Mouse (Mus musculus): ENCODE data around the gene Rnf157. TPM values are rescaled to one million over a fixed set of nuclear protein-coding genes. Genes with fewer than 3 reads are reported as not detected.
A peak's percentile ranks its signal among the peaks of the same experiment; 100 is the strongest.
"Not testable (repeated sequence)": the region's sequence is repeated elsewhere in the genome, so short reads cannot be mapped to it uniquely, and the experiment has no call there.

The Rnf157 gene
- polyA plus RNA-seq, 1 experiment = 2.3 TPM

DNA sequence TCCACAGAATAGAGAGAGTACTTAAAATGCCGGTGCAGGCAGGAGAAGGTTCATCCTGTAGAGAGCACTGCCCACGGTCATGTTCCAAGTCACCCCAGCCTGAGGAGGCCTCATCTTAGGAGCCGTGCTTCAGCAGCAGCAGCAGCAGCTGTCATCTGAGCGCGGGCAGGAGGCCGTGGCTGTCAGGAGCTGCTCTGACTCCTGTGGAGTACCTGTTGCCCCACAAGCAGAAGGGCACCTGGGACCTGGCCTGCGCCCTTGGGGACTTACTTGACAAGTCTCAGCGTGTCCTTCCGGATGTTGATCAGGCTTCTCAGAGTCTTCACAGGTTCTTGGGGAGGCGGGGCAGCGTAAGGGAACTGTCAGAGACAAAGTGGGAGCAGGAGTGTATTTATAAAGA is 50.8 kb downstream of the Rnf157 start:
- Histone ChIP-seq H3K36me3 (ENCODE audit: control insufficient read depth, insufficient read depth, low read length) (no peaks in the 10 kb centered on the region), H3K4me3 (ENCODE audit: low read depth, low read length) (no peak overlapping the region), H3K4me1 (ENCODE audit: control insufficient read depth, insufficient read depth, insufficient read length, low read length) (peaks cover 2% of the 10 kb centered on the region; the same call in 1 of the 2 replicates), H3K27ac (ENCODE audit: insufficient read depth, low read depth, low read length) (no peak overlapping the region), H3K27me3 (ENCODE audit: control insufficient read depth, insufficient read depth, low read length) (no peaks in the 10 kb centered on the region)
- no peak for TF ChIP-seq POLR2A (IDR thresholded peaks at IDR 0.05; ENCODE audit: low read depth, low read length)
- TF ChIP-seq CTCF (IDR thresholded peaks at IDR 0.05; ENCODE audit: extremely low read depth, insufficient read length, insufficient replicate concordance, low read depth, low read length) = no peak
- WGBS = 83% methylated on average over 11 of the region's 11 CpGs

- not testable (repeated sequence) for H3K4me3 ChIP-seq (ENCODE audit: low read depth, low read length); H3K27me3 ChIP-seq (ENCODE audit: control insufficient read depth, insufficient read depth, low read length); H3K4me1 ChIP-seq (ENCODE audit: control insufficient read depth, insufficient read depth, insufficient read length, low read length); H3K27ac ChIP-seq (ENCODE audit: insufficient read depth, low read depth, low read length); H3K36me3 ChIP-seq (ENCODE audit: control insufficient read depth, insufficient read depth, low read length)
- 100% methylated on average over 5 of the region's 5 CpGs for WGBS
Measured at GRCm38 (mm10) chr11:116360915-116361314, 51.9 kb downstream of the Rnf157 start.

GRCm38 (mm10) chr11:116359652-116360051 is 53.2 kb downstream of the Rnf157 start:
- H3K4me3 ChIP-seq (ENCODE audit: low read depth, low read length) = no peak overlapping the region

GRCm38 (mm10) chr11:116358926-116359637 is 53.8 kb downstream of the Rnf157 start:
- TF ChIP-seq CTCF (IDR thresholded peaks at IDR 0.05; ENCODE audit: extremely low read depth, insufficient read length, insufficient replicate concordance, low read depth, low read length) = no peak
- no peak for TF ChIP-seq POLR2A (IDR thresholded peaks at IDR 0.05; ENCODE audit: low read depth, low read length)
- 66% methylated on average over 15 of the region's 15 CpGs for WGBS

More at GRCm38 (mm10) chr11:116359652-116360051, 53.2 kb downstream of the Rnf157 start:
- Histone ChIP-seq H3K4me1 (ENCODE audit: control insufficient read depth, insufficient read depth, insufficient read length, low read length) (no peaks in the 10 kb centered on the region), H3K27me3 (ENCODE audit: control insufficient read depth, insufficient read depth, low read length) (no peaks in the 10 kb centered on the region), H3K27ac (ENCODE audit: insufficient read depth, low read depth, low read length) (no peak overlapping the region), H3K36me3 (ENCODE audit: control insufficient read depth, insufficient read depth, low read length) (peaks cover 2% of the 10 kb centered on the region; the same call in 1 of the 2 replicates)
- TF ChIP-seq POLR2A (IDR thresholded peaks at IDR 0.05; ENCODE audit: low read depth, low read length) (no peak), CTCF (IDR thresholded peaks at IDR 0.05; ENCODE audit: extremely low read depth, insufficient read length, insufficient replicate concordance, low read depth, low read length) (no peak)
- WGBS = 82% methylated on average over 12 of the region's 12 CpGs

GRCm38 (mm10) chr11:116354521-116354920 is 58.3 kb downstream of the Rnf157 start:
- Histone ChIP-seq H3K36me3 (ENCODE audit: control insufficient read depth, insufficient read depth, low read length) (peaks cover 2% of the 10 kb centered on the region; the same call in 1 of the 2 replicates), H3K27ac (ENCODE audit: insufficient read depth, low read depth, low read length) (no peak overlapping the region), H3K27me3 (ENCODE audit: control insufficient read depth, insufficient read depth, low read length) (no peaks in the 10 kb centered on the region), H3K4me1 (ENCODE audit: control insufficient read depth, insufficient read depth, insufficient read length, low read length) (peaks cover 10% of the 10 kb centered on the region), H3K4me3 (ENCODE audit: low read depth, low read length) (no peak overlapping the region)
- 71% methylated on average over 17 of the region's 17 CpGs for WGBS
- TF ChIP-seq POLR2A (IDR thresholded peaks at IDR 0.05; ENCODE audit: low read depth, low read length) (no peak), CTCF (IDR thresholded peaks at IDR 0.05; ENCODE audit: extremely low read depth, insufficient read length, insufficient replicate concordance, low read depth, low read length) (no peak)

More at GRCm38 (mm10) chr11:116358926-116359637, 53.8 kb downstream of the Rnf157 start:
- Histone ChIP-seq H3K4me3 (ENCODE audit: low read depth, low read length) (no peak overlapping the region), H3K36me3 (ENCODE audit: control insufficient read depth, insufficient read depth, low read length) (peaks cover 2% of the 10 kb centered on the region; the same call in 1 of the 2 replicates), H3K27ac (ENCODE audit: insufficient read depth, low read depth, low read length) (no peak overlapping the region), H3K4me1 (ENCODE audit: control insufficient read depth, insufficient read depth, insufficient read length, low read length) (no peaks in the 10 kb centered on the region; the same call in 1 of the 2 replicates), H3K27me3 (ENCODE audit: control insufficient read depth, insufficient read depth, low read length) (no peaks in the 10 kb centered on the region)

DNA sequence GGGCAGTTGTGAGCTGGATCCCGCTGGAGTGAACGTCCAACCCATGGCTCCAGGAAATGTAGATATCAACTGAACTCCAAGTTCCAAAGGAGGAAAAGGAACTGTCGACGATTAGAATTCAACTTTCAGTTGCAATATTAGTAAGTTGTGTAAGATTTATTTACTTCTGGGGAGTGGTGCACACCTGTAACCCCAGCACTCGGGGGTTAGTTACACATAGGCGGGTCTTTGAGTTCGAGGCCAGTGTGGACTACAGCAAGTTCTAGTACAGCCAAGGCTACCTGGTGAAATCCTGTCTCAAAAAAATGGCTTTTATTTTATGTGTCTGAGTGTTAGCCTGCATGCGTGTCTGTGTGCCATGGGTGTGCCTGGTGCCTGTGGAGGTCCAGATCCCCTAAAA is 59.3 kb downstream of the Rnf157 start:
- Histone ChIP-seq H3K36me3 (ENCODE audit: control insufficient read depth, insufficient read depth, low read length) (peaks cover 2% of the 10 kb centered on the region; the same call in 1 of the 2 replicates), H3K4me1 (ENCODE audit: control insufficient read depth, insufficient read depth, insufficient read length, low read length) (peaks cover 10% of the 10 kb centered on the region), H3K27me3 (ENCODE audit: control insufficient read depth, insufficient read depth, low read length) (no peaks in the 10 kb centered on the region), H3K27ac (ENCODE audit: insufficient read depth, low read depth, low read length) (peak overlapping the region; percentile 29; the same call in 1 of the 2 replicates), H3K4me3 (ENCODE audit: low read depth, low read length) (no peak overlapping the region)
- 38% methylated on average over 8 of the region's 8 CpGs for WGBS
- TF ChIP-seq CTCF (IDR thresholded peaks at IDR 0.05; ENCODE audit: extremely low read depth, insufficient read length, insufficient replicate concordance, low read depth, low read length) (no peak), POLR2A (IDR thresholded peaks at IDR 0.05; ENCODE audit: low read depth, low read length) (no peak)

GRCm38 (mm10) chr11:116351294-116351693 is 61.5 kb downstream of the Rnf157 start:
- Histone ChIP-seq H3K36me3 (ENCODE audit: control insufficient read depth, insufficient read depth, low read length) (peaks cover 2% of the 10 kb centered on the region; the same call in 1 of the 2 replicates), H3K27ac (ENCODE audit: insufficient read depth, low read depth, low read length) (no peak overlapping the region), H3K4me3 (ENCODE audit: low read depth, low read length) (no peak overlapping the region), H3K27me3 (ENCODE audit: control insufficient read depth, insufficient read depth, low read length) (no peaks in the 10 kb centered on the region), H3K4me1 (ENCODE audit: control insufficient read depth, insufficient read depth, insufficient read length, low read length) (peaks cover 10% of the 10 kb centered on the region)
- 73% methylated on average over 5 of the region's 5 CpGs for WGBS
- no peak for TF ChIP-seq POLR2A (IDR thresholded peaks at IDR 0.05; ENCODE audit: low read depth, low read length)
- 0 out of 2 replicates have a peak, but pooled peaks have one; percentile 29 for TF ChIP-seq CTCF (IDR thresholded peaks at IDR 0.05; ENCODE audit: extremely low read depth, insufficient read length, insufficient replicate concordance, low read depth, low read length)
